Mouse (Mus musculus) c-Kit-positive CD71-positive TER-119-negative erythroid progenitor cells, embryonic 14.5 days (primary cell): Measurements from ENCODE around the gene Proser2.
A peak's percentile ranks its signal among the peaks of the same experiment; 100 is the strongest.
"Not testable (repeated sequence)": the region's sequence is repeated elsewhere in the genome, so short reads cannot be mapped to it uniquely, and the experiment has no call there.

Source experiments
- DNase-seq: peaks from one replicate; pipeline ENCODE4 v3.0.0-alpha.2; 2013; ENCODE audit warnings: low read depth

Gene Proser2

DNA sequence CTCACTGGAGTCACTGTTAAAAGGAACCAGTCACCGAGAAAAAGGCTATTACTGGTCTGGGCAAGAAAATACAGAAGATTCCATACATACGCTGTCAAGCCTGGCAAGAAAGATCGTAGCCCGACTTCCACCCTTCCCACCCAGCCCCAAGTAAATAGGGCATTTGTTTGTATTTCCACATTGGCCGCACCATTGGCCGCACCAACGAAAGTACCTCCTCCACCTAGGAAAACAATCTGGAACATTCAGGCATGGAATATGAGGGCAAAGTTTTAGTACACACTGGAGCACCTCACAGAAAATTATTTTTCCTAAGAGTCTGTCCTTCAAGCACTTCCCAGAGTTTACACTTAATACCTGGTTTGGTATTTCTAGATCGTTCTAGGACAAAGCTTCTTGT, 1.1 kb downstream of the Proser2 start:
- no peak for DNase-seq

DNA sequence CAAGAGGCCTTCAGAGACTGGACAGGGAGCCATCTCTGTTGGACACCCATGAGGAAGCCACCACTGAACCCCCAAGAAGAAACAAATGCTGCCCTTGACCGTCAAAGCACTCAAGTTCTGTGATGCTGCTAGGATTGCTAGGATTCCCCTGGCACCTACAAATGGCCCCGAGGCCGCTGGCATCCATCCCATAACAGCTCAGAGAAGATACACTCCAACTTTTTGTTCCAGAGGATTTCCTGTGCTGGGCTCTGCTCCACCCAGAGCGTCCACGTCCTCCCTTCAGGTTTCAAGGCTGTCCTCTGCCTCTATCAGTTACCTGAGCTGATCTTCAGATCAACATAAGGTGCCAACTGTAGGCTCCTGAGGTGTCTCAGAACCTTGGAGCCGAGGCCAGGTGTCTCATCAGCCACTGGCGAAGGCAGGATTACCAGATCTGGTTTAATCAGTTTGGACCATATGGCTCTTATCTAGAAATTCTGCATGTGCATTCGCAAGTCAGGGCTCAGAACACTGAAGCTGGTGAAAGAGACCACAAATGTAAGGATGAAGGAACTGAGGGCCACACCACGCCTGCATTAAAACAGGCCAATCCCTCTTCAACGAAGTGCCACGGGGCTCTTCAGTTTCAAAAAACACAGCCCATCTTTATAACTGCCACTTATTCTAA, 1.7 kb downstream of the Proser2 start:
- DNase-seq, result peak; percentile 16

DNA sequence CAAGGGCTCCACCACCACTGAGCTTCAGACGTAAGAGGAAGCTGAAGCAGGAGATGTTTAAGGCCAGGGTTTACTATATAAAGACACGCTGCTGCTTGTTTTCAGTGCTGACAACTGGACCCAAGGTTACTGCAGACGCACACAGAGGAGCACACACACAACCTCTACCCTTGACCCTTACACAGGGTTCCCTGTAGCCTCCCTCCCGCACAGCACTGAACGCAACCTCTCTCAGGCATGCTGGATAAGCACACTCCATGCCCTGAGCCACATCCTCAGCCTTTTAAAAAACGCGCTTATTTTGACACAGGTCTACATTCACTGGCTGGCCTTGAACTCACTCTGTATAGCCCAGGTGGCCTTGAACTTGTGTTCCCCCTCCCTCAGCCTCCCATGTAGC, 7.0 kb downstream of the Proser2 start:
- no peak for DNase-seq

DNA sequence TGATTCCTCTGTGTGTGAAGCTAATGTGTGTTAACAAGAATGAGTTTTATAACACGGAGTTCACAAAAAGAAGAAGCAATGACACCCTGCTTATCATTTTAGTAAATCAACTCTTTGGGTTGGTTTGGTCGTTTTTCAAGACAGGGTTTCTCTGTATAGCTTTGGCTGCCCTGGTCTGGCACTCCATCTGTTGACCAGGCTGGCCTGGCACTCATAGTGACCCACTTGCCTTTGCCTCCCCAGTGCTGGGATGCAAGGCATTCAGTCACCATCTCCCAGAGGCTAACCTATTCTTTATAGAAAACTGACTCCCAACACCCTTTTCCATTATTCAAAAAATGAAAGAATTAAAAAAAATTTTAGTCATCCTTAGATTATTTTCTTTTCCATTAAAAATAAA, 8.9 kb downstream of the Proser2 start:
- no peak for DNase-seq

DNA sequence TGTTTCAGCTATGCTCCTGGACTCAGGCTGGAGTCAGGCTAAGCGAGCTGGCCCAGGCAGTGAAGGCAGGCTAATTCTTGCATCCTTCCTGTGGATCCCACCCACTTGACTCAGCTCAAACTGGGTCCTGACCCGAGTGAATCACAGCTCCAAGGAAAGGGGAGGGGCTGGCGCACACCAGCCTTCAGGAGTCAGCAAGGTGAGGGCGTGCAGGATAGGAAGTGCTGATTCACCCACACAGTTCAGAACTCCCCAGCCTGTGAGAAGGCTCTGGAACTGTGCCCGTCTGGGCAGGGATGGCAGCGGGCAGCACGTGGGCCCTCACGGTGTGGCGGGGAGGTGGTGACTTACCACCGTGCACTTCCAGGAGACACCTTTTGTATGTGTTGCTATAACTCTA, 11.8 kb downstream of the Proser2 start:
- DNase-seq, result no peak

DNA sequence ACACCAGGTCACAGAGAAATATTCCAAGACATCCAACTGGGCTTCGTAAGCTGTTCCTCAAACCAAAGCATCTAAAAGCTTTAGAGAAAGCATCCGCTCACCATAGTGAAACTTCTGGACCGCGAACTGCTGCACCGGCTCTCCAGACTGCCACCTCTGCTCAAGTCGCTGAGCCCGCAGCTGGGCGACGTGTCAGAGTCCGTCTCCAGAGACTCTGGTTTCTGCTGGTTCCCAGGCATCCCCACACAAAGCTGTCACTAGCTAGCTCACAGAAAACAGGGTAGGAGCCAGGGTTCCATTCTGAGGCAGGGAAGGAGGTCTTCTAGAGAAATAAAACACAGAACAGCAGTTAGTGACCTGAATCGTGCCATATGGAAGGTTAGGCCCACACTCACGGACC, 16.2 kb downstream of the Proser2 start:
- DNase-seq, result no peak

DNA sequence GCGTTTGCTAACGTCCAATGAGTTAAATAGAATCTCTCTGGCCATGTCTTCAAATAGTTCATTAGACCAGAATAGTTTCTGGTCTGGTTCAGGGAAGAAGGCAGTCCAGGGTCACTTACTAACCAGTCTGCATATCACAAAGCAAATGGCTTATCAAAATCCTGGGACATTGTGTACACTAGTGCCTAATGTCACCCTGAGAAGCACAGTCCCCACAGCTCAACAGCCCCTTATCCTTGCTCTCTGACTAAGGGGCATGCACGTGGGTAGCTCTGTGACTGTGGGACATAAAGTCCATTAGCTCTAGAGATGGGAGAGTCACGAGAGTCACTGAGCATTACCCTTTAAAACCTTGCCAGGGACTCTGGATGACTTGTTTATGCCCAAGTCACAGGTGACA, 17.4 kb downstream of the Proser2 start:
- no peak for DNase-seq

DNA sequence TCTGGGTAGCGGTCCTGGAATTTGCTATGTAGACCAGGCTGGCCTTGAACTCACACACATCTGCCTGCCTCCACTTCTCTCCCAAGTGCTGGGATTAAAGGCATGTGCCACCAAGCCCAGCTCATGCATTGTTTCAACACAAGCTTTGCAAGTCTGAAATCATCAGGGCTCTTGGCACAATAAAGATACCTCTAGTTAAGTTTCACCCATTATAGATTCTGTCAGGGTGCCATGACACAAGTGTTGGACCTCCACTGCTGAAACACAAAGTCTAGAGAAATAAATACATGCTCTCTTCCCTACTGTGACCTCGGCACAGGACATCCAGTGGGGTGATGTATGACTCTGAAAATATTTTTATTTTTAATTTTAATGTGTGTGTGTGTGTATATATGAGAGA, 24.6 kb downstream of the Proser2 start:
- DNase-seq, result no peak

DNA sequence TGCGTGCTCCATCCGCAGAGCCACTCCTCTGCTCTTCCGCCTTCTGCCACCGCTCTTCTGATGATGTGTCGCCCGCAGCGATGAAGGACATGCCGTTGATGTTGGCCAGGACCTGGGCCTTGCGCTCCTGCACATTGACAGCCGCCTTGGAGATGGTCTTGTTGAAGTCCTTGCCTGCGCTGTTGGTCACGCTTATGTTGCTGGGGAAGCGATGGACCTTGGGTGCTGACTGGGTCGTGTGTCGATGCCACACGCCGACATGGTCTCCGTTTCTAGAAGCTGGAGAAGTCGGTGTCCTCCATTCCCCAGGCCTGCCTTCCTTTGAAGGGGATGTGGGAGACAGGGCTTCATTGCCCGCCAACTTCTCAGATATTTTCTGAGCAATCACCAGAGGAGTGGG, 29.3 kb downstream of the Proser2 start:
- DNase-seq, result no peak

DNA sequence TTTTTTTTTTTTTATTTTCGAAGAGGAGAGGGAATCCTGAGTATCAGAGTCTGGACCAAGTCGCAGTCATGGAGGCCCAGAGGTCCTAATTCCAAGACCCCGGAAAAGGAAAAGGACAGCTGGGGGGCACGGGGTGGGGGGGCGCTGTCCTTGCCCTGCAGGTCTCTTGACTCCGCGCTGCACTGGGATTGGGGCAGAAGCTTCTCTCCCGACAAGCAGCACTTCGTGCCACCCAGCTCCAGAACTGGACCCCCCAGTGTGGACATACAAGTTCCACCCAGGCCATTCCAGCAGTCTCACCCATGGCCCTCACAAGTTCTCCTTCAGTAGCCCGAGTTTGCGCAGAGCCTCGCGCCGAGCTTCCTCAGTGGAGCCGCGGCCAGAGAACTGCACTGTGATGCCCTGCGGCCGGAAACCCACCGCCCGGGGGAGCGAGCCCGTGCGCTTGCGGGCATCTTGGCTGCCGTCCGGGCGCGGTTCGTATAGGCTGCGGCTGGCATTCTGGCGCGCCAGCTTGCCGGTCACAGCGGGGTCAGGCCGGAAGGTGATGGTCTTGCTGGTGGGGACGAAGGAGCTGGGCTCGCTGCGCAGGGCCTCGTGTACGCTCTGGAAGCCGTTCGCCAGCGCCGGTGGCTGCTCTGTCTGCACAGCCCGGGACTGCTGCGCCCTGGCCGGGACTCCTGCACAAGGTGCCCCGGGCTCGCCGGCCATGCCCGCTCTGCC, 29.8 kb downstream of the Proser2 start:
- no peak for DNase-seq

DNA sequence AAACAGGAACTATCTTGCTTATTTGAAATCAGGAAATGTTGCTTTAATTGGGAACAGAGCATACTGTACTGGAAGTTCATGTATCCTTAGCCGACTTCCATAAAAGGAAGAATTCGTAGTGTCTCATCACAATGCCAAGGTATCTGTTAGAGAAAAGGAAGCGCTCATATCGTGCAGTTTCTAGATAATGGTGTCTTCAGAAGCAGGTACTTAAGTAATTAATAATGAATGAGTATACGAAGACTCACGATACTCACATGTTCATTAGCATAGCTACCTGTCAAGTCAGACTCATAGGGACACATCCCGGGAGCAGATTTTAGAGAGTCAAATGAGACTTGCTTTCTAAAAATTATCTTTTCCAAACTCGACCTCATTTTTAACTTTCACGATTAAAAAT, 30.6 kb downstream of the Proser2 start:
- no peak for DNase-seq

DNA sequence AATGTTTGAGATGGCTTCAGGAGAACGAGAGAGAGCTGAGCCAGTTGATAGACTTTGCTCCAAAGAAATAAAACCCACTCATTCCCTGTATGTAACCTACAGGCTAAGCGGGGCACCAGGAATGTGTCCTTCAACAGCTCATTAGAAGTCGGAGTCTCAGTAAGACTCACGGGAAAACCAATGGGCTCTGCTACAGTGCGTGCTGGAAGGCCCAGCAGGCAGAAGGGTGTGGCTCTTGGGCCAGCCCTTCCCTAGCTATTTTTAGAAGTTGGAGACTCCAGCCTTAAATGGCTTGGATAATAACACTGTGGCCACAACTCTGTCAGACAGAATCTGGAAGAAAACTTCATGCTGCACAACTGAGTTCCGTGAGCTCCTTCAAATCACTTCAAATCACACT, 31.1 kb downstream of the Proser2 start:
- DNase-seq, result no peak

DNA sequence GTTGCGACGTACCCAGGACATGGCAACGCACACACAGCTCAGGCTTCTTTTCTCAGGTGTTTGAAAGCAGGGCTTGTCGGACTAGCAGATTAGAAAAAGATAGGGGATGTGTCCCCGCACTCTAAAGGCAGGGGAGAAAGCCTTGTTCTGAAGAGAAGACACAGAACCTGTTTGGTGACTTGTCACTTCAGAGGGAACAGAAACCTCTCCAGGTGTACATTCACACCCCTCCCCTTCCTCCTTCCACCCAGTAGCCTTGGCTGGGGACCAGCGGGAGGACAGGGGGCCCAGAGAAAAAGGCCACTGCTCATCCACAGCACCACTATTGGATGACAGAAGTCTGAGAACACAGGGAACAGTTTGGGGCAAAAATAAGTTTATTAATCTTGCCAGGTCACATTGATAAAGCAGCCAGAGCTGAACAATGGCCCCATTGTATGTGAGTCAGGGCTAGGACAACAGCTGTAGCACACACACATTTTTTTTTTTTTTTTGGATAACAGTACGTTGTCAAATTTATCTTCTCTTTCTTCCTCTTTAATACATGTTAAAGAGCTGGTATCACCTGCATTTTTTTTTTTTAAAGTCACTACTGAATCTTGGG, 32.8 kb downstream of the Proser2 start:
- no peak for DNase-seq

DNA sequence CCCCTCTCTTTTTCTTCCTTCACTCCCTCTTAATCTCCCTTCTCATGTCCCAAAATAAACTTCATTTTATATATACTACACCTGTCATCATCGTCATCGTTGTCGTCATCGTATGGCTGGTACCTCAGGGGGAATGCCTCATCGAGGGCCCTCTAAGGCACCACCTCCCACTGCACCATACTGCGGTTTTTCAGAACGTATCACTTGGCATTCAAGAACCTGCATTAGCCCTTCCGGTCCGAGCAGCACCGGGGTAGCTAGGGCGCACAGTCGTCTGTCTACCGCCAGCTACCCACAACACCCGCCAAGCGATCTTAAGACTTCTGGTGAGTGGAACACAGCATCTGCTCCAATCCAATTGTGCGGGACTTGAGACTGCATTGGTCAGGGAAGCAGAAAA, 40.1 kb downstream of the Proser2 start:
- DNase-seq, result not testable (repeated sequence)

DNA sequence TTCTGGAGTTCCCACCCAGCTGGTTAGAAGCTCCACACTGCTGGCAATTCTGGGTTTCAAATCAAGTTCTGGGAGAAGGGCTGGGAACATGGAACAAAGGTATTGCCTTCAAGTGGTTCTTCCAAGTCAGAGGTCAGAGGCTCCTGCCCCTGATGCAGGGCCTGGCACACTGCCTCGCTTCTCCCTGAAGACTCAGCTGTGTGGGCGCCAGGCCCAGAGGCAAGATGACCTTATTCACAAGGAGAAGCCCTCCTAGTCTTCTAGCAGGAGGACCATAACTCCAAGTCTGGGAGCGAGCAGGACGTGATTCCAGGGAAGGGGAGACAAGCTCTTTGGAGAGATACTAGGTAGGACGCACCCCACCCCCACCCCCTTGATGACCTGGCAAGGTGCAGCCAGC, 42.9 kb downstream of the Proser2 start:
- no peak for DNase-seq

DNA sequence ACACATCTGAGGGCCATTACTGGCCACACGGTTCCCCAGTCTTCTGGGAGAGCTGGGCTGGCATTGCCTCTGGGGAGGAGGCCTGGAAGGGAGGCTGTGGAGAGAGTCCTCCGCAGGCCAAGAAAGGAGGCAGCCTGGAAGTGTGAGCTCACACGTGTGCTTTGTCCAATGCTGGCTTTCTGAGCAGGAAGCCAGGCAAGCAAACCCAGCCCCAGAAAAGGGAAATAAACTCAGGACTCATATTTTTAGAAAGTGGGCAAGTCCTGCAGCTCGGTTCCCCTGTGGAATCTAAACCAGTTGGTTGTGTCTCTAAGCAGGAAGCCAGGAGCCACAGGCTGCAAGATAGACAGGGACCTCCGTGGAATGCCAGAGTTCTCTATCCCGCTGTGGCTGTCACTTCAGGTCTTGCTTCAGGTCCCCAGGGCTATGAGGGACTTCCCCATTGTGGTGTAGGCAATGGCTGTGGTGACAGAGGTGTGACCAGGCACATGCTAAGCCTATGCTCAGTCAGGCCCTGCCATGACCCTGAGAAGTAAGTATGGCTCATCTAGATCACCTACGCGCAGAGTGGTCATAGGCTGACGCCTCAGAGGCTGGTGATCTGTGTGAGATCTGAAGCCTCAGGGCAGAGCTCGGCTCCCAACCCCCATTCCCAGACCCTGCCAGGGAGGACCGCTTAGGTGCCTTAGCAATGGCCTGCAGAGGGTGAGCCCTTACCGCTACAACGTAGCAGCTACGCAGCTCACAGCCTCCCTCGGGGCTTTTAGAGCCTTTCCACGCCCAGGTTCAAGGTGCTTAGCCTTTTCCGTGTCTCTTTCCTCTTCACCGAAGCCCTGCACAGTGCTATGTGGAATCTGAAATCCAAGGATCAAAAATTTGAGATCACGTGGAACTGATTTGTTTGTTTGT, 44.1 kb downstream of the Proser2 start:
- no peak for DNase-seq

DNA sequence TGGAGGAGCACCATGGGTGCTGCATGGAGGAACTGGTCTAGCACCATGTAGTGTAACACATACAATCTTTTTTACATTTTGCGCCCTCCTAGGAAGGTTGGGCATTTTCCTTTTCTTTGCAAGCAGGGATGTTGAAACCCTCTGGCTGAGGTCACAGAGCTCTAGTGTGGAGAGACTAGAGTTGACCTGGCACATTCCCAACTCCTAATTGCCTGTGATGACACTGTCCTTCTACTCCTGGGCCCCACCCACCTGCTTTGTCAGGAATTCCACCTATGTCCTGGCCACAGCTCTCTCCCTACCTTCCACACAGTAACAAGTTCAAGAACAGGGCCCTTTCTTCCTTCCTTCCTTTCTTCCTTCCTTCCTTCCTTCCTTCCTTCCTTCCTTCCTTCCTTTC, 46.3 kb downstream of the Proser2 start:
- DNase-seq, result no peak

DNA sequence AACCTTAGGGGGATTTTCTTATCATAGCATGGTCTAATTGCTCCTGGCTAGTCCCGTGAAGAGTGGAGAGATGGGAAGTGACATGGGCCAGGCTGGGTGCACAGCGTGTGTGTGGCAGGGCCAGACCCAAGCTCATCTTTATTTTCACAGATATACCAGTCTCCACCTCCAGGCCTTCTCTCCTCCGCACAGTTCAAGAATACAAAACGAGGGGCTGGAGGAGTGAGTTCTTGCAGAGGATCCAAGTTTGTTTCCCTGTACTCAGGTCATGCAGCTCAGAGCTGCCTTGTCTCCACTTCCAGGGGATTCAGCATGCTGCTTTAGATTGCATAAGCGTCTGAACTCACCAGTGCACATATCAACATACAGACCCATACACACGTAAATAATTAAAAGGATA, 47.4 kb downstream of the Proser2 start:
- no peak for DNase-seq

DNA sequence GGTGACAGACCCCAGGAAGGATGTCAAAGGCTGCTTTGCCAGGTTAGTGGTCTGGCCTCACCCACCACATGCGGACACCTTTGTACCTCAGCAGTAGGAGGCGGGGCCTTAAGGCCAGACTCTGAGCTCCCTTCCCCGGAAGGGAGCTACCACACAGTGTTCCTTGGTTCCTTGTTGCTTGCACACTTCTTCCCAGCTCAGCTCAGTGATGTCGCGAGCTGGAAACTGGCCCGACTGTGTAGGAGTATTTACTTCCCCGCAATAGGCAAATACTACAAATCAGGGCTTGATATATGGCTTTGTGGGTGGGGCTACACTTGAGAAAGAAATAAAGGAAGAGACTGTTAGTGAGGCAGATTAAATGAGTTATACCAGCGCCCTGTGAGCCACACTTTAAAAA, 48.9 kb downstream of the Proser2 start:
- DNase-seq, result no peak

DNA sequence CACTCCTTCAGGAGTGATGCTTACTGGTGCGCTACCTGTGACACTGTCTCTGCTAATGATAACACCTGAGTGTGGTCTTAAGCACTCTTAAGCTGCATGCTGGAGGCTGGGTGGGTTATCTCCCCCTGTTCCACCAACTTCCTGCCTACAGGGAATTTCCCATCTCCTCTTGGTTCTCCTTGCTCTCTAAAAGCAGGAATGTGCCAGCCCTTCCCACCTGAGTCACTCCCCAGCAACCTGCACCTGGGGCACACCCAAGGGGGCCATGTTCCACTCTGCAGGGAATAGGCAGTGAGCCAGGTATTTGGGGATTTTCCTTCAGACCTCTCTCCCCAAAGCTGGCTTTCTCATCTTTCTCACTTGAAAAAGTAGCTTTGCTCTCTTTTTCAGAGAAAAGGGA, 50.0 kb downstream of the Proser2 start:
- no peak for DNase-seq

DNA sequence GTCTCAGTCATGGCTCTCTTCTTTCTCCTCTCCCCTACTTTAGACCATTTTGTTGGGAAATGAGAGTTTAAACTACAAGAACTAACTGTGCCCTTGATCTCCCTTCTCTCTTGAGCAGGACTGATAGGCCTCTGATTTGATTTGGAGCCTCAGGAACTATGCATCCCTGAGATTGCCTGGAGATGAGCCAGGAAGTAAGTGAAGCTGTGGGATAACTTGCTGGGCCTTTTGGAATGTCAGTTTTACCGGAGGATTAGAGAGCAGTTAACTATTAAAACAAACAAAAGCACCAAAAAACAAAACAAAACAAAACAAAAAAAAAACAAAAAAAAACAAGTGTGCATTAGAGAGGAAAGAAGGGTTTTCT, 54.5 kb downstream of the Proser2 start:
- no peak for DNase-seq

DNA sequence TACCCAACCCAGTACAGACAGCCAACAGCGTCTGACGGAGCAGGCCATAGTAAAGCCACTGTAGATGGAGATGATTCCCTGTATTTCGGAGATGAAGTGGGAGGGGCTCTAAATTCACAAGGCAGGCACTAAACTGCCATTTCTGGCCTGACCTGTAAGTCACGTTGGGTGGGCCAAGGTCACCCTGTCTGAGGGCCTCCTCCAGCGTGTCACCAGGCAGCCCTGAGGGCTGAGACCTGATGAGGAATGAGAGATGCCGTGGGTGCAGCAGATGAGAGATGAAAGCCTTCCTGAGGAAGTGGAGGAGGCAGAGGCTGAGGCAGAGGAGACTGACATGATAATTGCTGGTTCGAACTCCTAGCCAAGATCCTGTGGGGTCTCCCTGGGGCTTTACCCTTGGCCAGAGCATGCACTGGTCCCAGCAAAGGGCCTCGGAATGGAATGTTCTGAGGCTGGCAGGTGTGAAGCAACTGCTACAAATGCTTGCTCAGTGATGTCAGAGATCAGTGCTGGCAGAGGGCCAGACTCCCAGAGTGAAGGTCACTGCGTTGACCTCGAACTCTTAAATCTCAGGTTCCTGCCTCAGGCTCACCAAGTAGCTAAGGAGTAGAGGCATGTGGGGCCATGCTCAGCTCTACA, 55.0 kb downstream of the Proser2 start:
- DNase-seq, result no peak
